Mouse (Mus musculus): ENCODE data around the gene Apon.
A peak's percentile ranks its signal among the peaks of the same experiment; 100 is the strongest.
"Not testable (repeated sequence)": the region's sequence is repeated elsewhere in the genome, so short reads cannot be mapped to it uniquely, and the experiment has no call there.

The Apon gene

DNA sequence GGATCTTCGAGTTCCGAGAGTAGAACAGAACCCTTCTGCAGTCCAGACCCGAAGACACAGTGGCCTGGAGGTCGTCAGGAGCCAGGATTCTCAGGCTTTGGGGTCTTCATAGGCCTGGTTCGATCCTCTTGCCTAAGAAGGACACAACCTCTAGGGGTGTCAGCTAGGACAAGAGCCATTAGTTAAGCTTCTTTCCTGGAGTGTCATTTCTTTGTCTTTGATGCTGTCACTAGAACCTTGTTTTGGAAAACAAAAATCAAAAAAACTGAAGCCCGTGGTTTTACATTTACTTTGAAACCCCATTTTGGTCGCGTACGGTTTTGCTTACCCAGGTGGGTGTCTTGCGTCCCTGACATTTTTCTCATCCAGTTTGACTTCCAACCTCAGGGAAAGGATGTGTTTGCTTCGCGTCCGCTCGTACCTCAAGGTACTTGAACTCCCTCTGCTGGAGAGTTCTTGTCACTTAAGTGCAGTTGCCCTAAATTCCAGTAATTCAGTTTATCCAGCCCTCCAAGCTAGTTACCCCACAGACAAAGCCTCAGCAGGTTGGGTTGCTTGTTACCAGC lies 21.4 kb upstream of the Apon start:
- peak; percentile 62 for DNase-seq (ENCODE audit: low spot score)

DNA sequence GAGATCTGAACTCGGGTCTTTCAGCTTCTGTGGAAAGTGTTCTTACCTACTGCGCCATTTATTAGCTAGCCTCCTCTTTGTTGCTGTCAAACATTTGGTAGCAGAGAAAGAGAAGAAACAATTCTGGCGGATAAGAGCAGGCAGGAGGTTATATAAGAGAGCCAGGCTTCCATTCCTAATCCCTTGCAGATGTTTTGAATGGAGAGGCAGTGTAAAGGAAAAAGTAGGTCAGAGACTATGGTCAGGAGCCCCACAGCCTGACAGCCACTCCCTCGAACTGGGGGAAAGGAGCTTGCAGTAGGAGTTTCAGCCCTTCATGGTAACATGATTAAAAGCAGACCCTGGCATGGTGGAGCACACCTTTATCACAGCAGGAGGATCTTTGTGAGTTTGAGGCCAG lies 17.6 kb upstream of the Apon start:
- no peak for DNase-seq (ENCODE audit: low spot score)

DNA sequence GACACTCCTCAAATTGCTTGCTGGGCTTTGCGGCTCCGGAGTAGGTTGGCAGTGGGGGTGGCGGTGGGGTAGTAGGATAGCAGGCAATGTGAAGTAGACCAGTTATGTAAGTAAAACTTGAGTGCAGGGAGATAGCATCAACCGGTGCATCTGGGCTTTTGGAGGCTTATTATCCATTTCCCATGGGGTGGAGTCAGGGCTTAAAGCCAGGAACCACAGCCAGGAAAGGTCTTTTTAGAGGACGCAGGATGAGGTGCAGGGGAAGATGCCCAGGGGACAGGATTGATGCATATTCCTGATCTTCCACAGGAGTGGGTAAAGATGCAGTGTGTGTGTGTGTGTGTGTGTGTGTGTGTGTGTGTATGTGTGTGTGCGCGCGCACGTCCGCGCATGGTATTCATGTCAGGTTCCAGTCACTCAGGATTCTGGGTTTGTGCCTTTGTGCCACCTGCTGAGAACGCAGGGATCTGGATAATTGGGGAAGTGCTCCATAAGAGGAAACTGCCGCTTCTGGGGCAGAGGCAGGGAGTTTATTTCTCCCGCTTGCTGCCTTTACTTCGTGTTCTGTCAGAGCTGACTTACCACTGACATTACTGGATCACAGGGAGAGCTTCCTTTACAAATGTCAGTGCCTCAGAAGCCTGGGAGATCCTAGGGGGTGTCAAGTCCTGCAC lies 16.0 kb upstream of the Apon start:
- no peak for DNase-seq (ENCODE audit: low spot score)

DNA sequence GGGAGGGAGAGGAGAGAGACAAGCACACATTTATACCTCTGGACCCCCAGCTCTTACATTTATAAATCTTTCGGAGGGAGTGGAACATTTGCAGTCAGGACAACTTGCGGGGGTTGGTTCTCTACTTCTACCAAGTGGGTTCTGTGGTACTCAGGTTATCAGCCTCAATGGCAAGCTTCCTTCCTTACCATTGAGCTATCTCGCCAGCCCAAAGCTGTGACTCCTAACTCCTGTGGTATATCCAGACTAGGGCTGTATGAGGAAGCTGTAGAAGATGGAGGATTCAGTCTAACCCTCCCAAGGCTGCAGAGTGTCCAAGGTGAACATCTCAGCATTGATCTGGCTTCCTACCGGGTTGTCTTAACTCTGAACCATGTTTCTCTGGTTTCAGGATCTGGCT lies 14.8 kb upstream of the Apon start:
- DNase-seq (ENCODE audit: low spot score), result no peak

DNA sequence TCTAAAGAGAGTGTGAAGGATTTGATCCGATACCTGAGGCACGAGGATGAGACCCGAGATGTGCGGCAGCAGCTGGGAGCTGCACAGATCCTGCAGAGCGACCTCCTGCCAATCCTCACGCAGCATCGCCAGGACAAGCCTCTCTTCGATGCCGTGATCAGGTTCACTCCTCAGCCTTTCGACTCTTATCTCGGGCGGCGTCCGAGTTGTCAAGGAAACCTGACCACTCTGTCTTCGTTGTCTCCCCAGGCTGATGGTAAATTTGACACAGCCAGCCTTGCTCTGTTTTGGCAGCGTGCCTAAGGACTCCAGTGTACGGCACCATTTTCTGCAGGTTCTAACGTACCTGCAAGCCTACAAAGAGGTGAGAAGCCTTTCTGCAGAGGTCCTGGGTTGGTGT lies 13.8 kb upstream of the Apon start:
- no peak for DNase-seq (ENCODE audit: low spot score)

DNA sequence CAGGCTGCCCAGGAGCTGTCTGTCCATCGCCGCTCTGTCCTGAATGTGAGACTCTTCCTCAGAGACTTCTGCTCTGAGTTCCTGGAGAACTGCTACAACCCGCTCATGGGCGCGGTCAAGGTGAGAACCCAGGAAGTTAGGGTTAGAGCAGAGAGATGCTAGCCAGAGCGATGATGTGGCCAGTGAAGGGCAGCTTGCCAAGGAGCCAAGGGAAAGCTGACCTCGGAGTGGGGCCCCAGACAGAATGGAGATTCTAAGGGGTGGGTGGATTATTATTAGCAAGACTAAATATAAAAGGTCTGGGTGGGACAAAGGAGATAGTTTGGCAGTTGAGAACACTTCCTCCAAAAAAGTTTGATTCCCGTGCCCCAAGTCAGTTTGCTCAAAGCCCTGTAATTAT lies 10.6 kb upstream of the Apon start:
- no peak for DNase-seq (ENCODE audit: low spot score)

DNA sequence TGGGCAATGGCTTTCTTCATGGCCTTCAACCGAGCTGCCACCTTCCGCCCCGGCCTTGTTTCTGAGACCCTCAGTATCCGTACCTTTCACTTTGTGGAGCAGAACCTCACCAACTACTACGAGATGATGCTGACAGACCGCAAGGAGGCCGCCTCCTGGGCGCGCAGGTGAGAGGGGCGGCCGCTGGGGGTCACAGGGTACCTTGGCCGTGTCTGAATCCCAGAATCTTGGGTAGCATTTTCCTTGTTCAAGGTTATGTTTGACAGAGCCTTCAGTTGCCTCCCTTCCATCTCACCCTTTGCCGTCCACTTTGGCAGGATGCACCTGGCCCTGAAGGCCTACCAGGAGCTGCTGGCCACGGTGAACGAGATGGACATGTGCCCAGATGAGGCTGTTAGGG lies 9.8 kb upstream of the Apon start:
- no peak for DNase-seq (ENCODE audit: low spot score)

DNA sequence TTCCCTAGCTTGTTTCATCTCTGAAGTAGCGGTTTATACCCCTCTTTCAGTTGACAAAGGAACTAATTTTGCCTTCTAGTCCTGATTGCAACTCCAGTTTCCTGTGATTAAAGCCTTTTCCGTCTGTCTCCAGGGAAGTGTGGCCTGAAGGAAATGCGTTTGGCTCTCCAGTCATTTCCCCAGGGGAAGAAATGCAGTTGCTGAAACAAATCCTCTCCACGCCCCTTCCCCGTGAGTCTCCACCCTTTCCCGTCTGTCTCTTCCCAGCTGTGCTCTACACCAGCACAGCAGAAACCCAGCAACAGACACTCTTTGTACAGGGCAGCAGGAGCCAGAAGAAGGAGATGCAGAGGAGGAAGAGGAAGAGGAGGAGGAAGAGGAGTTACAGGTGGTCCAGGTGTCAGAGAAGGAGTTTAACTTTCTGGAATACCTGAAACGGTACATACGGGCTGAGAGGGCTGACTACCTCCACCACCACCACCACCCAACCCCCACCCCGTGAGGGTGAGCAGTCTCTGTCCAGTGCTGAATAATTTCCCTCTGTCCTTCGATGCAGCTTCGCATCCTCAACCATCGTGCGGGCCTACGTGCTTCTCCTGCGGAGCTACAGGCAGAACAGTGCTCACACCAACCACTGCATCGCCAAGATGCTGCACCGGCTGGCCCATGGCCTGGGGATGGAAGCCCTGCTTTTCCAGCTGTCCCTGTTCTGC lies 6.7 kb upstream of the Apon start:
- no peak for DNase-seq (ENCODE audit: low spot score)

DNA sequence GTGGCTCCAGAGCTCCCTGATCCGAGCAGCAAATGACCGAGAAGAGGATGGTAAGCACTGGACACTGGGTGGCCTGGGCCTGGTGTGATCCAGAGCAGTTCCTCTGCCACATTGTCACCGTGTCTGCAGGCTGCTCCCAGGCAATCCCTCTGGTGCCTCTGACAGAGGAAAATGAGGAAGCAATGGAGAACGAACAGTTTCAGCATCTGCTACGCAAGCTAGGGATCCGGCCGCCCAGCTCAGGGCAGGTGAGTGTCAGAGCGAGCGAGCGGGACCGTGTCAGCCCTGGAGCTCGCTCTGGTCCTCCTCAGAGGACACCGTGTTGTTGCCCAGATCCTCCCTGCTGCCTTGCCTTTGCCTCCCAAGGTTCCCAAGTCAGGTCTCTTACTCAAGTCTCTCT lies 3.3 kb upstream of the Apon start:
- DNase-seq (ENCODE audit: low spot score), result no peak

DNA sequence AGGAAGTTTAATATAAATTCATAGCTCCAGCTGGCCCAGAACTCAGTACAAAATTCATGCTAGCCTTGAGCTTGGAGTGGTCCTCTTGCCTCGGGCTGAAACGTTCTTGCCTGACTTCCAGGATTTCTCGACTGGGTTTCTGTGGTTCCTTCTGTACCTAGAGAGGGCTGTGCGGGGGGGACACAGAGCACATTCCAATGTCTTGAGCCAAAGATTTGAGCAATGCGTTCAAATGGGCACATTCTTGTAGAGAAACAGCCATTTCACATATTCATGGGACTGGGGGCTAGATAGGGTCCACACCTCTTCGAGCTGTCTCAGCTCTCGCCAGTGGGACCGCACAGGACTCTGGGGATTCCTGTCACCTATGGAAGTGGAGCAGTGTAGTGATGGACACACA lies 2.0 kb downstream of the Apon start:
- no peak for DNase-seq (ENCODE audit: low spot score)

DNA sequence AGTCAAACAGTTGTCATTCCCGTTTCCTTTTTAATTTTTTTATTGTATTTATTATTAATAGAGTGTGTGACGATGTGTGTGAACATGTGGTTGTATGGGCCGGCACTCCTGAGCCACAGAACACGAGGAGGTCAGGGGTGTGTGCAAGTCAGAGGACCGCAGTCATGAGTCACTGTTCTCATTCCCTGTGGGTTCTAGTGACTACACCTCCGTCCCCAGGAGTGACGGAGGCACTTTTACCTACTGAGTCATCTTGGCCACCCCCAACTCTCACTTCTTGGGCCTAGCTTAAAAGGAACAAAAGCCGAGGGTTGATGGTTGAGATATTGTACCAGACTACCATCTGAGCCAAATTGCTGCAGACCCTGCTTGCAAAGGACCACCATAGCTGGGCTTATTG lies 2.4 kb downstream of the Apon start:
- no peak for DNase-seq (ENCODE audit: low spot score)

DNA sequence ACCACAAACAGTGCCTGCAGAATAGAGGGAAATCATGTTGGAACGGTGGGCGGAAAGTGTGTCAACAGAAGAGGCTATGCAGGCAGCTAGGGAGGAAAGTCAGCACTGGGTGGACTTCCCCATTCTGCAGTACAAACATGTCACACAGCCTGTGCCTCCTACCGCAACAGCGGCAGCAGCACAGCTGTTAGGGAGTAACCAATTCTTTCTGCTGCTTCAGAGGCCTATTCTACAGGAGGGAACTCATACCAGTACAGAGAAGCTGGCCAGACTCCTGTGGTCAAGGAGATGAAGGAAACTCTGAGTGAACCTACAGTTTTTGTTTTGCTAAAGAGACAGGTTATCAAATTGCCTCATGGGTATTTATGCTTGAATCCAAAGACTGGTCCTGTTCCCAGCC lies 5.1 kb downstream of the Apon start:
- no peak for DNase-seq (ENCODE audit: low spot score)

DNA sequence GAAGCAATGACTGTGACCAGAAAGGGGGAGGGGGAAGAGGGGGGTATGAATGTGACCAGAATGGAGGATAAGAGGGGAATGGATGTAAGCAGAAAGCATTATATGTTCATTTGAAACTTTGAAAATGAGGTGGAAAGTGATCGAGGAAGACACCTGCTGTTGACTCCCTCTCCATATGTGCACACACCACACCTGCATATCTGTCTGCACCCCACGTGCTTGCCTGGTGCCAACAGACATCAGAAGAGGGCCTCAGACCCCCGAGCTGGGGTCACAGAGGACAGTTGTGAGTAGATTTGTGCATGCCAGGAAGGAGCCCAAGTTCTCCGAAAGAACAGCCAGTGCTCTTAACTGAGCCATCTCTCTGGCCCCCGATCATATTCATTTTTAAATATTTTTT lies 6.0 kb downstream of the Apon start:
- DNase-seq (ENCODE audit: low spot score), result no peak

DNA sequence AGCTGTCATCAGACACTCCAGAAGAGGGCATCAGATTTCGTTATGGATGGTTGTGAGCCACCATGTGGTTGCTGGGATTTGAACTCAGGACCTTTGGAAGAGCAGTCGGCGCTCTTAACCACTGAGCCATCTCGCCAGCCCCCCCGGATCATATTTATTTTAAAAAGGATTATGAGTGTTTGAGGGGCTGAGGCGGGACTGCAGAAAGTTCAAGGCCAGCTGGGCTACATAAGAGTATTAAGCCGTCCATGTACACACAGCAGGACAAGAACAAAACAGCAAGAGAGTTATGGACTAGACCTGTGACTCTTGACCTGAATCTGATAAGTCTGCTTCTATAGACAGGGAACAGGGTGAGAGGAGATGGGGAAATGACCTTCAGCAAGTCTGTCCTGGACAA lies 6.5 kb downstream of the Apon start:
- DNase-seq (ENCODE audit: low spot score), result not testable (repeated sequence)

DNA sequence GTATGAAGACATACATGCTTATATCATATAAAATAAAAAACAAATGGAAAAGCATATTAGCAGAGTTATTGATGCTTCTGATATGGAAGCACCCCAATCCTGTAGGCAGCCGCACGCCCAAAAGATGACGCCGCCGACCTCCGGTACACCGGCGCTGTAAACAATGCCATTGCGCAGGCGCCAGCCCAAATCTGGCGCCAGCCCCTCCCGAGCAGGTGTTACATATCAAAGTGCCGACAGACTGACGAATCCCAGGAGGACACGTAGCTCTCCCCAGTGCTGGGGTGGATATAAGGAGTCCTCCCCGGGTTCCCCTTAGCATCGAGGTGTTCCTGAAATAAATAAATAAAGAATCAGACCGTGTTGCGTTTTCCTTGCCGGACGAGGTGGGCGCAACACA lies 8.4 kb downstream of the Apon start:
- DNase-seq (ENCODE audit: low spot score), result no peak

DNA sequence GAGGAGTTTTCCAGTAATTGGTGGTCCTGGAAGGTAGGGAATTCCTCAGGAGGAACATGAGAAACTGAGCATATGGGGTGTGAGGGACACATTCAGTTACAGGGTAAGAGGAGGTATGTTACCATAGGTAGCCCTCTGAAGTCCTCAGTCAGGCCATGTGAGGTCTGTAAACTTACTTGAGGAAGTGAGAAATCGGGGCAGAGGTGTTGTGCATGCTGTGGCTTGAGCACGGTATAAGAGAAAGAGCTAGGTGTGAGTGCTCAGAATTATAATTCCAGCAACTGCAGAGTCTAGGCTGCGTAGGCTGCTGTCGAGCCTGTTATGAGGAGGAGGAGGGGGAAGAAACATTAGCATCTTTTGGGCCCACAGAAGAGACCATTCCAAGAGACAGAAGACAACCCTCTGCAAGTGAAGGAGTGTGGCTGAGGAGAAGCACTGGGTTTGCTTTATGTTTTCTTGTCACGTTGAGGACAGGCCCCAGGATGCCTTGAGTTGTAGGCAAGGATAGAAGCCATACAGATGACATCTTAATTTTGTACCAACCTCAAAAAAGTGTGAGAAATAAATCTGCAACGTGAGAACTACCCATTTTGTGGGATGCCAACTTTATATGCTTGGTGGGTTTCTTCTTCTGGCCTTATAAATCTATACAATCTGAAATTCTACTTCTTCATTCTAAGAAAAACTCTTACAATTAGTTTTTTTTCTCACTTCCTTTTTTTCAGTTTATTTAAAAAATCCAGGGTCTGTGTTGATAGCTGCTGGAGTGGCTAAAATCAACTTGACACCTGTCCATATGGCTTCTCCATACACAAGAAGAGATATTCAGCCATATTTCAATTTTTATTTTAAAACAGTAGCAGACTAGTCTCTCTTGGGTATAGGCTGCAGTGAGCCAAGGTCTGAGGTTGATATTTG lies 9.8 kb downstream of the Apon start:
- no peak for DNase-seq (ENCODE audit: low spot score)

DNA sequence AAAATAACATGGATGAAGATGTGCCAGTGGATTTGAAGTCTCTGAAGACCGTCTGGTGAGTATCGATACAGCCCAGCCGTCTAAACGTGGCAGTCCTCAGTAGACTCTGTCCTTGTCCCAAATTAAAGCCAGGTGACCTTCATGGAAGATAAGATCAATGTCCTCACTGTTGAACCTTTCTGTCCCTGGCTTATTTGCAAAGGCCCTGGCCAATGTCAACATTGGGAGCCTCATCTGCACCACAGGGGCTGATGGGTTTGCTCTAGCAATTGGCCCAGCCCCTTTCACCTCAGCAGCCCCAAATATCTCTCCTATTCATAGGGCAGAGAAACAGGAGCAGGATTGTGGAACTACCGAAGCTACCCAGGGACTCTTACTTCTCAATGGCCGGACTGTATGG lies 14.5 kb downstream of the Apon start, which contains the start of gene Apof:
Gene Apof, plus strand, starts transcription at position 301 of the 400 bp plus-strand sequence.
- no peak for DNase-seq (ENCODE audit: low spot score)

DNA sequence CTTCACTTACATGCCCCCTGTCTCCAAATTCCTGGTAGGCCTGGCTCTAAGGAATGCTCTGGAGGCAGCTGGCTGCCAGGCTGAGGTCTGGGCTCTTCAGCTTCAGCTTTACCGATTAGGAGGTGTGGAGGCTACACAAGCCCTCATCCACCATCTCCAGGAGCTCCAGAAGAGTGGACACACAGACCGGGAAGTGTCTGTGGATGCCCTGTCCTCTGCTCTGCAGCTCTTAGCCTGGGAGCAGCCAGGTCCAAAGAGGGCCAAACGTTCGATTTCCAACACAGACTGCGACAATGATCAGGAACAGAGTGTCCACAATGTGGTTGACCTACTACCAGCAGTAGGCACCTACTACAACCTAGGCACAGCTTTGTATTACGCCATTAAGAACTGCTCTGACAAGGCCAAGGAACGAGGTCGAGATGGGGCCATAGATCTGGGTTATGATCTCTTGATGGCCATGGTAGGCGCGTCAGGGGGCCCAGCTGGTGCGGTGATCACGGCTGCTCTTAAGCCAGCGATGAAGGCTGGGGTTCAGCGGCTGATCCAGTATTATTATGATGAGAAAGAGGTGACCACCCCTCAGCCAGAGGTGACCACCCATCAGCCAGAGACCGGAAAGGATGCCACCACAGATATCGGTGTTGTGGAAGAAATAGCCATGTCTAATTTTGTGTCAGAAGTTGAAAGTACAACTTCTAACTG lies 15.5 kb downstream of the Apon start:
- DNase-seq (ENCODE audit: low spot score), result no peak

DNA sequence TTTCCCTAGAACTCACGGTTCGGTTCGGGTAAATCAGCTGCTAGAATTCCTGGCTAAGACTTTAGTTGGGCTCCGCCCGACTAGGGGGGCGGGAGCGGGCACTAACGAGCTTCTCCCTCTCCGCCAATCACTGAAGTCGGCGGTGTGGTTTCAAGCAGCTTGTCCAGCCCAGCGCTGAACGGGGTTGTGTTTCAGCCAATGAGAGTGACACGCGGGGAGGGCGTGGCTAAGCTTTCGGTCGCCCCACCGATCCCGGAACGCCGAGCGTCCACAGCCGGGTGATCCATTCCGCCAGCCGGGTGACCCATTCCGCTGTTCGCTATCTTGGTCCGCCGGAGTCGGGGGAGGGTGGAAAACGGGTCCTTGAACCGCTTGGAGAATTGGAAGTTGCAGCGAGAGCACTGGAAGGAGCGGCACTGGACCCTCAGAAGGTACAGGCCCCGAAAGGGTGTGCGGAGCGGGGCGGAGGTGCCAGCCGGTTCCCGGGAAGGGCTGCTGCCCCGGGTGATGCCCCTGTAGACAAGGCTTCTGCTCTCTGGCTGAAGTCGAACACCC lies 16.5 kb downstream of the Apon start, which contains the start of gene Stat2:
Gene Stat2, plus strand, starts transcription at position 273 of the 555 bp plus-strand sequence.
- peak; percentile 96 for DNase-seq (ENCODE audit: low spot score)

DNA sequence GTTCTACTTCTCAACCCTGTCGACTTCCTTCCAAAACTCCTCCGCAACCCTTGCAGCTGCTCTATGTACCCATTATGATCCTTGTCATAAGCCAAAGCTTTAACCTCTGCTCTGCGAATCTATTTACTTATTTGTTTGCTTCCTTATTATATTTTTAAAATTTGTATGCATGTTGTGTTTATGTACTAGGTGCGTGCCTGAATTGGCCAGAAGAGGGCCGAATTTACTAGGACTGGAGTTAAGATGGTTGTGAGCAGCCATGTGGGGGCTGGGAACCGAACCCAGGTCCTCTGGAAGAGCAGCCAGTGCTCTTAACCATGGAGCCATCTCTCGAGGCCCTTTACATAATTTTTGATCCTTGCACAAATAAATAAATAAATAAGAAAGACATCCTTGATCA lies 17.0 kb downstream of the Apon start:
- no peak for DNase-seq (ENCODE audit: low spot score)

DNA sequence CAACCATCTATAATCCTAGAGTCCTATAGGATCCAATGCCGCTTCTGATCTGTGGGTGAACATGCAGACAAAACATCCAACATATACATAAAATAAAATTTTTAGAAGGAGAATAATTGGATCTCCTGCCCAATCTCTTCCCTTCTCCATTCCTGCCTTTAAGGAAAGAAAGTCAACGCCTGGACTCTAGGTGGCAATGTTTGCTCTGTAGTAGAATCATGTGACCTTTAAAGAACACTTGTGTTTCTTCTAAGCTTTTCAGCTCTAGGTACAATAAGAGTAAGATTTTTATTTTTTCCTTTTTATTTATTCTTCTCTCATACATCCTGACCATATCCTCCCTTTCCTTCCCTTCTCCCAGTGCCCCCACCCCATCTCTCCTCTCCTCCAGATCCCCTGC lies 18.0 kb downstream of the Apon start:
- DNase-seq (ENCODE audit: low spot score), result no peak

All from left cerebral cortex, adult 11 months (tissue).